Mouse (Mus musculus) sigmoid colon, adult 10 weeks (tissue): ENCODE data around the gene Nrip2. TPM values are rescaled to one million over a fixed set of nuclear protein-coding genes. Genes with fewer than 3 reads are reported as not detected.

Experiments used
- polyA plus RNA-seq: library from polyadenylated mRNA; stranded (reverse); fragments of 350-450 nt; fragmentation: Illumina TruSeq; extraction: RNeasy Lipid Tissue Mini Kit (QIAGEN cat#74804); gene quantifications from one replicate; pipeline ENCODE4 v1.2.3, GENCODE M21; 2014; ENCODE audit warnings: low read depth, low replicate concordance

Gene Nrip2
- 0.69 TPM for polyA plus RNA-seq

GRCm38 (mm10) chr6:128398996-128399395 lies at the start of gene Nrip2:
TSS of gene Nrip2 (plus strand) at chr6:128399296.

DNA sequence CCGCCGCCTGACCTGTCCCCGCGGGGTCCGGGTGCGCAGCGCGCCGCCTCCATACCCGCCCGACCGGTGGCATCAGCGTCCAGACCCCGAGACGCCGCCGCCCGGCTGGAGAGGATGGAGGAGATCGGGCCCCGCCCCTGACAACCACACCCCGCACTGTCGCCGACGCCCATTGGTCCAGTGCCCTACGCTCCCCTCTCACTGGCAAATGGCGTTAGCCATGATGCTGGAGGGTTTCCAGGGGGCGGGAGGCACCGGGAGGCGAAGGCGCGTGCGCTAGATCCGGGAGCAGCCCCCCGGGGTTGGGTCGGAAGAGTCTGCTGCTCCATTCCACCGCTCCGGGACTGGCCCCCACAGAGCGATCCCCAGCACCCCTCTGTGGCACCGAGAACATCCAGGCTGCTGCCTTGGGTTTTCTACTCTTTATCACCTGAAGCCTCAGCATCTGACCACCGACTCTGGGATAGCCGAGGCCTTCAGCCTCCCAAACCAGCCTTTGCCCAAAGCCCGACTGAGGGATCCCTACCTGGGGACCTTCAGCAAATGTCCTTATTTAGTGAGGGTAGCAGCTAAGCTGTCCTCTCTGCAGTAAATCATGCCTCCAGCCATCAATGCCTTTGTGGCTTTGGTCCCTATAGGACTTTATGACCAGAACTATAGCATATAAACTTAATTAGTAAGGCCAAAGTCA lies 43.2 kb upstream of the Nrip2 start, which contains the start of gene Tulp3:
TSS of gene Tulp3 (minus strand) at position 126 of the 691 bp plus-strand sequence.

GRCm38 (mm10) chr6:128362381-128363006 lies 36.6 kb upstream of the Nrip2 start, which contains the start of the genes Rhno1 and Foxm1:
TSS of gene Rhno1 (minus strand) at chr6:128362911.
TSS of gene Foxm1 (plus strand) at chr6:128362967.

GRCm38 (mm10) chr6:128375192-128375591 lies 23.9 kb upstream of the Nrip2 start, which contains the start of the genes Tex52 and Gm44596:
TSS of gene Tex52 (plus strand) at chr6:128375456.
TSS of gene Gm44596 (plus strand) at chr6:128375503.

DNA sequence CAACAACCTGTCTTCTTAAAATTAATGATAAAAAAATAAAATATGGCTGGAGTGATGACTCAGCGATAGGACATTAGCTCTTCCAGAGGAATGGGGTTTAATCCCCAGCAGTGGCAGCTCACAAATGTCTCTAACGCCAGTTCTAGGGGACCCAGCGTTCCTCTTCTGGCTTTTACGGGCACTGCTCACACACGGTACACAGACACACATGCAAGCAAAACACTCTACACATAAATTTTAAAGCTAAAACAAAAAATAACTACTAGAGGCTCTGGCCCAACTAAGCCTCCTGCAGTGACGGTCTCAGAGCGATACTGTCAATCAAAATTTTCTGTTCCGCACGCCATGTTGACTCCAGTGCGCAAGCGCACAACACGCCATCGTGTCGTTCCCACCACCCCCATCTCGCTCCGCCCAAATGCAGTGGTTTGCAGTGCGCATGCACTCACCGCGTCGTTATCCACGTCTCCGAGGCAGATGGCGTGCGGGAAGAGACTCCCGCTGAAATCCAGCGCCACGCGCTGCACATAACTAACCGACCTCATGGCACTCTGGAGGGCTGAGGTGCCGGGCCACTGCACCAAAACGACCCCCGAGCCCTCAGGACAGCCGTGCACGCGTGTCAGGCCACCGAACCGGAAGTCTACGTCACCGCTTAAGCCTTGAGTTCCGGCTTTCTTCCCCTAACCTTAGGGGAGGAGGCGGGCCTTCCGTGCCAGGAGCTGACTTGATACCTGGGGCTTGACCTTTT lies 25.3 kb downstream of the Nrip2 start, which contains the start of gene Itfg2:
TSS of gene Itfg2 (minus strand) at position 663 of the 751 bp plus-strand sequence.

GRCm38 (mm10) chr6:128438317-128438870 lies 39.3 kb downstream of the Nrip2 start, which contains the start of gene Fkbp4:
TSS of gene Fkbp4 (minus strand) at chr6:128438677.

Other genes with a start within 250 kb of the Nrip2 start
- 1.4 TPM for gene Tead4, start 98.5 kb upstream of the Nrip2 start, polyA plus RNA-seq
- gene Tulp3, start 43.4 kb upstream of the Nrip2 start, polyA plus RNA-seq = 0.95 TPM
- gene Rhno1, start 36.4 kb upstream of the Nrip2 start, polyA plus RNA-seq = 9.6 TPM
- gene Foxm1, start 36.3 kb upstream of the Nrip2 start, polyA plus RNA-seq = 3.5 TPM
- not detected for gene Tex52, start 23.8 kb upstream of the Nrip2 start, polyA plus RNA-seq
- not detected for gene Gm44596, start 23.8 kb upstream of the Nrip2 start, polyA plus RNA-seq
- gene Itfg2, start 25.6 kb downstream of the Nrip2 start, polyA plus RNA-seq = 4.5 TPM
- gene Fkbp4, start 39.4 kb downstream of the Nrip2 start, polyA plus RNA-seq = 35.1 TPM
- not detected for gene Pzp, start 127.4 kb downstream of the Nrip2 start, polyA plus RNA-seq
- gene A2ml1, start 182.3 kb downstream of the Nrip2 start, polyA plus RNA-seq = 3.2 TPM
- gene Klrb1a, start 224.2 kb downstream of the Nrip2 start, polyA plus RNA-seq = 0.47 TPM